Mouse (Mus musculus) lung, postnatal 25 days (tissue): ENCODE data around the gene Slc24a5.

ENCODE experiments used
- DNase-seq: peaks from one replicate; pipeline ENCODE4 v3.0.0; 2022; ENCODE audit warnings: low spot score

The Slc24a5 gene

GRCm38 (mm10) chr2:125119381-125120110 is 51.6 kb downstream of the Slc24a5 start:
- no peak for DNase-seq

GRCm38 (mm10) chr2:125122288-125122623 is 54.3 kb downstream of the Slc24a5 start:
- DNase-seq, result peak; percentile 4

GRCm38 (mm10) chr2:125122624-125123476 is 54.9 kb downstream of the Slc24a5 start:
- peak; percentile 38 for DNase-seq

GRCm38 (mm10) chr2:125123477-125123852 is 55.5 kb downstream of the Slc24a5 start, which contains the start of gene Myef2:
Gene Myef2, minus strand, starts transcription at chr2:125123661.
- DNase-seq, result peak; percentile 76

- no peak for DNase-seq
Observed at GRCm38 (mm10) chr2:125125824-125126223, 57.9 kb downstream of the Slc24a5 start.

- no peak for DNase-seq
Observed at GRCm38 (mm10) chr2:125126792-125127191, 58.9 kb downstream of the Slc24a5 start.

GRCm38 (mm10) chr2:125134113-125134512 is 66.2 kb downstream of the Slc24a5 start:
- DNase-seq, result no peak

GRCm38 (mm10) chr2:125135903-125136811 is 68.2 kb downstream of the Slc24a5 start, which contains the start of gene Ctxn2:
Gene Ctxn2, plus strand, starts transcription at chr2:125136692.
- peak; percentile 47 for DNase-seq

GRCm38 (mm10) chr2:125136846-125137245 is 68.9 kb downstream of the Slc24a5 start:
- no peak for DNase-seq
